Comparison of ENCODE assay signal across 8 mouse cellular contexts in the genomic region with DNA sequence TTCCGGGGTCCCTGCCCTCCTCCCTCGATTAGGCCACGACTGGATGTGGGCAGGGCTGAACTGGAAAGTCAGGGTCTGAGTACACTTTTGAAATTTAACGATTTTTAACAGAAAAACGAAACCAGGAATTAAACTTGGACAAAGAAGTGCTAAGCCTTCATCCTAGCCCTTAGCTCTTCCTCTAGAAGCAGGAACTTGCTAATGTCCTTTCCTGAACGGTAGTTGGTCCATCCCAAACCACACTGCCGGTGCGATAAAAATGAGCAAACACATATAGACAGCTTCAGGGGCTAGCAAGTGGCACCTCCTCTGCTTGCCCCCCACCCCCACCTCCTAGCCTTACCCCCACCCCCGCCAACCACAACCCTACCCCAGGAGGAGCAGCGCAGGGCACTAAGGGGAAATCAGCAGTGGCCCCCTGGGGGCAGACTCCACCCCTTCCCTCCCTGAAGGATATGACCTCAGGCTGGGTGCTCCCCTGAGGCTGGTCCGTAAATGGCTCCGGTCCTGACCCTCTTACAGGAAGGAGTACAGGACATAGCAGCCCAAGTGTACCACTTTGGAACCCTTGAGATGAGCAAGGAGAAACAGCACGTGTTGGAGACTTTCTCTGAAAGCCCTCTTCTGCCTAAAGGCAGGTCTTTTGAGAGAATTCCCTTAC. TPM values are rescaled to one million over a fixed set of nuclear protein-coding genes. Genes with fewer than 3 reads are reported as not detected.
DNase-seq lines count a peak whose midpoint lies in the region; ATAC-seq and TF ChIP-seq lines count a peak whose summit lies in the region.

No protein-coding gene starts in this region.

- H3K9ac ChIP-seq in neural tube, embryonic 13.5 days = no peak overlapping the region
- H3K9ac ChIP-seq in intestine, postnatal 0 days (ENCODE audit: low read depth, low read length) = no peak overlapping the region
- peak overlapping the region; percentile 63 for H3K9ac ChIP-seq in lung, embryonic 16.5 days (ENCODE audit: low read length)
- H3K9ac ChIP-seq in forebrain, embryonic 16.5 days (replicated peaks; ENCODE audit: low read depth, low read length) = no peak overlapping the region

- 70% methylated on average over 13 of the region's 13 CpGs for WGBS in neural tube, embryonic 13.5 days
- 69% methylated on average over 13 of the region's 13 CpGs for WGBS in intestine, postnatal 0 days
- 56% methylated on average over 13 of the region's 13 CpGs for WGBS in lung, embryonic 16.5 days
- 82% methylated on average over 13 of the region's 13 CpGs for WGBS in forebrain, embryonic 16.5 days

- no peak overlapping the region for H3K4me3 ChIP-seq in neural tube, embryonic 13.5 days
- H3K4me3 ChIP-seq in intestine, postnatal 0 days (ENCODE audit: low read depth, low read length) = no peak overlapping the region
- peak overlapping the region; percentile 46 for H3K4me3 ChIP-seq in lung, embryonic 16.5 days (ENCODE audit: low read length)
- H3K4me3 ChIP-seq in forebrain, embryonic 16.5 days (replicated peaks; ENCODE audit: low read length) = no peak overlapping the region

- intact Hi-C loops in gastrocnemius, postnatal 14 days (cut with DNase I; ENCODE audit: low total_unique reads) = no loop called here

- peak overlapping the region; percentile 43; the same call in 1 of the 2 replicates for H3K4me2 ChIP-seq in neural tube, embryonic 13.5 days
- H3K4me2 ChIP-seq in intestine, postnatal 0 days (replicated peaks; ENCODE audit: low read depth) = peak overlapping the region; percentile 59
- H3K4me2 ChIP-seq in lung, embryonic 16.5 days (ENCODE audit: low read depth, low read length) = peak overlapping the region; percentile 65
- no peak overlapping the region for H3K4me2 ChIP-seq in forebrain, embryonic 16.5 days (ENCODE audit: low read length)

- no peak; the same call in 1 of the 2 replicates for ATAC-seq in neural tube, embryonic 13.5 days (ENCODE audit: low read depth)
- ATAC-seq in intestine, postnatal 0 days = no peak
- peak; percentile 46 for ATAC-seq in lung, embryonic 16.5 days (ENCODE audit: low read depth)
- no peak for ATAC-seq in forebrain, embryonic 16.5 days

- H3K36me3 ChIP-seq in neural tube, embryonic 13.5 days = no peaks in the 10 kb centered on the region
- H3K36me3 ChIP-seq in intestine, postnatal 0 days (ENCODE audit: control insufficient read depth, insufficient read depth) = no peaks in the 10 kb centered on the region
- no peaks in the 10 kb centered on the region for H3K36me3 ChIP-seq in lung, embryonic 16.5 days (ENCODE audit: control insufficient read depth, insufficient read depth, low read length)
- H3K36me3 ChIP-seq in forebrain, embryonic 16.5 days (ENCODE audit: control insufficient read depth, insufficient read depth) = no peaks in the 10 kb centered on the region

- no peak for TF ChIP-seq CTCF in intestine, postnatal 0 days (IDR thresholded peaks at IDR 0.05; ENCODE audit: low read depth)

- no peak for DNase-seq in neural tube, embryonic 10.5 days (ENCODE audit: extremely low spot score, low spot score)
- DNase-seq in gastrocnemius, postnatal 14 days = peak; percentile 24
- peak; percentile 86 to 88 for DNase-seq in spleen, postnatal 36 days (ENCODE audit: low spot score in 2 of 2)
- no peak for DNase-seq in right cerebral cortex, postnatal 14 days

- peaks cover 5% of the 10 kb centered on the region; the same call in 1 of the 2 replicates for H3K4me1 ChIP-seq in neural tube, embryonic 13.5 days (replicated peaks)
- H3K4me1 ChIP-seq in intestine, postnatal 0 days (replicated peaks; ENCODE audit: control insufficient read depth, insufficient read depth, low read length) = 0 out of 2 replicates have a peak, but pooled peaks cover 2% of the 10 kb centered on the region
- peaks cover 4% of the 10 kb centered on the region for H3K4me1 ChIP-seq in lung, embryonic 16.5 days (replicated peaks; ENCODE audit: control insufficient read depth, insufficient read depth, low read length)
- H3K4me1 ChIP-seq in forebrain, embryonic 16.5 days (replicated peaks; ENCODE audit: control insufficient read depth, insufficient read depth, low read length) = no peaks in the 10 kb centered on the region

- H3K9me3 ChIP-seq in neural tube, embryonic 13.5 days = no peaks in the 10 kb centered on the region; the same call in 1 of the 2 replicates
- H3K9me3 ChIP-seq in intestine, postnatal 0 days (ENCODE audit: control insufficient read depth) = no peaks in the 10 kb centered on the region
- peaks cover 5% of the 10 kb centered on the region; the same call in 1 of the 2 replicates for H3K9me3 ChIP-seq in lung, embryonic 16.5 days (ENCODE audit: control insufficient read depth, low read length)
- no peaks in the 10 kb centered on the region for H3K9me3 ChIP-seq in forebrain, embryonic 16.5 days (ENCODE audit: control insufficient read depth, low read length)

- no peak overlapping the region for H3K27ac ChIP-seq in neural tube, embryonic 13.5 days (replicated peaks)
- no peak overlapping the region for H3K27ac ChIP-seq in intestine, postnatal 0 days (ENCODE audit: low read depth, low read length)
- peak overlapping the region; percentile 31; the same call in 1 of the 2 replicates for H3K27ac ChIP-seq in lung, embryonic 16.5 days (ENCODE audit: low read length)
- H3K27ac ChIP-seq in forebrain, embryonic 16.5 days (ENCODE audit: low read length) = no peak overlapping the region

- no peaks in the 10 kb centered on the region for H3K27me3 ChIP-seq in neural tube, embryonic 13.5 days
- H3K27me3 ChIP-seq in intestine, postnatal 0 days (replicated peaks; ENCODE audit: control insufficient read depth, insufficient read depth, low read length) = no peaks in the 10 kb centered on the region
- no peaks in the 10 kb centered on the region for H3K27me3 ChIP-seq in lung, embryonic 16.5 days (ENCODE audit: control insufficient read depth, insufficient read depth, low read depth, low read length)
- H3K27me3 ChIP-seq in forebrain, embryonic 16.5 days (replicated peaks; ENCODE audit: control insufficient read depth, insufficient read depth, low read length) = no peaks in the 10 kb centered on the region

RNA-seq across cellular contexts. Expression of gene A630001G21Rik, which starts 42.9 kb away (rescaled TPM):
- 0.37 and 0.46 TPM in 2 replicates for polyA plus RNA-seq in neural tube, embryonic 13.5 days (2015; fragmentation: Nextera tagmentation; extraction: Ambion mirVana)
- total RNA-seq in gastrocnemius, postnatal 14 days (2021) = under 1 TPM in 1 of 2 experiments, not detected in 1; 0.90 TPM
- polyA plus RNA-seq in intestine, postnatal 0 days (2015; fragmentation: Nextera tagmentation; extraction: Ambion mirVana) = 0.55 and 0.78 TPM in 2 replicates
- polyA plus RNA-seq in lung, embryonic 16.5 days (2015; fragmentation: Nextera tagmentation; extraction: Ambion mirVana) = 1.3 and 1.5 TPM in 2 replicates
- polyA plus RNA-seq in forebrain, embryonic 16.5 days (2015; fragmentation: Nextera tagmentation; extraction: Ambion mirVana) = 0.32 and 0.81 TPM in 2 replicates

RNA-seq across cellular contexts. Expression of gene Cab39, which starts 57.6 kb away (rescaled TPM):
- 53.9 and 56.4 TPM in 2 replicates for polyA plus RNA-seq in neural tube, embryonic 13.5 days (2015; fragmentation: Nextera tagmentation; extraction: Ambion mirVana)
- total RNA-seq in gastrocnemius, postnatal 14 days (2021) = 100 to 1,000 TPM in 1 of 2 experiments, 10 to 100 TPM in 1; 86.5 to 112 TPM
- polyA plus RNA-seq in intestine, postnatal 0 days (2015; fragmentation: Nextera tagmentation; extraction: Ambion mirVana) = 33.8 and 36.6 TPM in 2 replicates
- polyA plus RNA-seq in lung, embryonic 16.5 days (2015; fragmentation: Nextera tagmentation; extraction: Ambion mirVana) = 26.3 TPM in 2 replicates
- 47.1 and 50.2 TPM in 2 replicates for polyA plus RNA-seq in forebrain, embryonic 16.5 days (2015; fragmentation: Nextera tagmentation; extraction: Ambion mirVana)

Comparison
In these comparisons a context has a peak if more than half of its experiments do, and no peak if none do; other contexts are left out.
1. DNase-seq: peak in gastrocnemius, postnatal 14 days (single experiment) and spleen, postnatal 36 days (2 of 2); none in neural tube, embryonic 10.5 days (single experiment) and right cerebral cortex, postnatal 14 days (single experiment).